Mouse (Mus musculus) lung, adult 2 months (tissue): Measurements from ENCODE around the gene Bst2.

Source experiments
- CTCF ChIP-seq: fragments of 200-500 bp; IDR thresholded peaks from 2 replicates; pipeline ENCODE4 v1.5.1; 2011; ENCODE audit warnings: mild to moderate bottlenecking, low read length, control low read depth; ENCODE audit not compliant: insufficient read depth
- POLR2A ChIP-seq: fragments of 200-500 bp; IDR thresholded peaks from 2 replicates; pipeline ENCODE4 v1.6.1; 2011; ENCODE audit warnings: low read depth, mild to moderate bottlenecking, control low read depth, low read length, borderline replicate concordance; ENCODE audit errors: extremely low read depth

GRCm38 (mm10) chr8:71513018-71513754, 24.1 kb downstream of the Bst2 start:
- no peak for TF ChIP-seq CTCF
- TF ChIP-seq POLR2A, result no peak
